Mouse (Mus musculus): ENCODE results near the gene Cacna1d. TPM values are rescaled to one million over a fixed set of nuclear protein-coding genes. Genes with fewer than 3 reads are reported as not detected.

Gene Cacna1d
- total and polyA plus RNA-seq, 3 experiments = not detected

DNA sequence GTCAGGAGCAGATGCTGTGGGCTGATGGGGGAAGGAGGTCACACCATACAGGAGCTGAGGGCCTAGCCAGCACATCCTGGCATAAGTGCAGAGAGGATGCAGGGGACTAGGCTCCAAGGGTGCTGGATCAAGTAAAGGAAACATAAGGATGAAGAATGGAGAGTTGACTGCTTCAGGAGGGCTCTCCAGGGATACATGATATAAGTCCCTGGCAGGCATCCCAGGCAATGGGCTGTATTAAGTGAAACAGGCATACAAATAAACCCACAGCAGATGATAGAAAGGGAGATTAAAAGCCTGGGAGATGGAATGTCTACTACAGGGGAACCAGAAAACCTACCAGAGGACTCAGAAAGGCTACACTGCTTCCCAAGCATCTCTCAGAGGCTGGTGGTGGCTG lies 62.5 kb downstream of the Cacna1d start:
- no peak overlapping the region for H3K27ac ChIP-seq (ENCODE audit: control insufficient read depth, low read depth, low read length)
- no peaks in the 10 kb centered on the region; a peak in 1 of 4 replicates for H3K36me3 ChIP-seq (ENCODE audit: control insufficient read depth in 1 of 2, insufficient read depth in 2 of 2, low read length in 2 of 2)
- DNase-seq (ENCODE audit: low read depth, low spot score) = no peak

DNA sequence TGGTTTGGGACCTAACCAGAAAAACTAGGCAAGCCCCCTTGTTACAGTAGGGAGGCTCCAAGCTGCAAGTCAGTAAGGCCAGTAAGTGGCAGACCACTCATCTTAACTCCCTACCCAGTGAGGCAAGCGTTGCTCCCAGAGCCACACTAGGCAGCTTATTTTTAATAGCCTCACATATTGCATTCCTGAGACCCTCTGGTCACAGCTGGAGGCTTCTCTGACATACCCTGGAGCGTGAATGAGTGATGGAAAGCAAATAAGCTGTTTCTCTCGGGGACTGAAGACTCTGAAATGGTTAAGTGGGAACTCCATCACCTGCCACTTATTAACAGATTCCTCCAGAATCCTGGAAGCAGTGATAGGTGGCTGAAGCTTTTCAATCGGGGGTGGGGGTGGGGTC lies 65.4 kb downstream of the Cacna1d start:
- Histone ChIP-seq H3K9me3 (replicated peaks; ENCODE audit: insufficient read depth, low read length) (no peaks in the 10 kb centered on the region), H3K79me2 (ENCODE audit: control insufficient read depth, insufficient read depth, low read length, poor library complexity) (no peaks in the 10 kb centered on the region), H3K9ac (ENCODE audit: control insufficient read depth, low read depth, low read length, poor library complexity, severe bottlenecking) (no peak overlapping the region), H3K4me1 (ENCODE audit: control insufficient read depth in 1 of 2, insufficient read depth in 2 of 2, low read length in 2 of 2) (peaks cover 0 to 5% of the 10 kb centered on the region in 2 experiments; a peak in 3 of 4 replicates), H3K27me3 (ENCODE audit: control insufficient read depth in 1 of 2, insufficient read depth in 2 of 2, low read length in 2 of 2) (no peaks in the 10 kb centered on the region), H3K36me3 (ENCODE audit: control insufficient read depth in 1 of 2, insufficient read depth in 2 of 2, low read length in 2 of 2) (no peaks in the 10 kb centered on the region; a peak in 1 of 4 replicates), H3K27ac (ENCODE audit: control insufficient read depth, low read depth, low read length) (no peak overlapping the region), H3K4me3 (ENCODE audit: control insufficient read depth in 1 of 2, insufficient read depth in 1 of 2, low read depth in 2 of 2, low read length in 2 of 2) (no peak overlapping the region)
- DNase-seq (ENCODE audit: low read depth, low spot score) = no peak
- TF ChIP-seq ZC3H11A (IDR thresholded peaks at IDR 0.05; ENCODE audit: low read depth, low read length) (no peak), CHD1 (IDR thresholded peaks at IDR 0.05; ENCODE audit: low read depth, low read length) (no peak), ZMIZ1 (IDR thresholded peaks at IDR 0.05; ENCODE audit: low read depth, low read length) (no peak), HCFC1 (IDR thresholded peaks at IDR 0.05; ENCODE audit: low read depth, low read length) (no peak), ELF1 (IDR thresholded peaks at IDR 0.05; ENCODE audit: low read depth, low read length) (no peak), EP300 (IDR thresholded peaks at IDR 0.05; ENCODE audit: low read depth in 1 of 2, low read length in 2 of 2) (no peak), CTCF (IDR thresholded peaks at IDR 0.05 in 2 of 3, conservative IDR thresholded peaks at IDR 0.05 in 1 of 3; ENCODE audit: control insufficient read depth in 1 of 3, insufficient read depth in 1 of 3, low read depth in 2 of 3, low read length in 3 of 3, poor library complexity in 1 of 3, severe bottlenecking in 1 of 3) (no peak), POLR2AphosphoS2 (IDR thresholded peaks at IDR 0.05; ENCODE audit: low read length) (no peak), MYC (IDR thresholded peaks at IDR 0.05; ENCODE audit: low read depth, low read length) (no peak), MYB (IDR thresholded peaks at IDR 0.05; ENCODE audit: low read depth, low read length) (no peak), USF1 (IDR thresholded peaks at IDR 0.05; ENCODE audit: low read depth, low read length) (no peak), JUND (IDR thresholded peaks at IDR 0.05; ENCODE audit: low read depth, low read length) (no peak), RAD21 (IDR thresholded peaks at IDR 0.05; ENCODE audit: low read depth, low read length) (no peak), KAT2A (conservative IDR thresholded peaks at IDR 0.05; ENCODE audit: low read depth, low read length) (no peak), POLR2A (IDR thresholded peaks at IDR 0.05; ENCODE audit: control insufficient read depth in 1 of 2, insufficient read depth in 1 of 2, low read depth in 1 of 2, low read length in 2 of 2, poor library complexity in 1 of 2) (no peak)

More for the DNA sequence above, 62.5 kb downstream of the Cacna1d start:
- Histone ChIP-seq H3K4me3 (ENCODE audit: control insufficient read depth in 1 of 2, insufficient read depth in 1 of 2, low read depth in 2 of 2, low read length in 2 of 2) (no peak overlapping the region), H3K79me2 (ENCODE audit: control insufficient read depth, insufficient read depth, low read length, poor library complexity) (no peaks in the 10 kb centered on the region), H3K27me3 (ENCODE audit: control insufficient read depth in 1 of 2, insufficient read depth in 2 of 2, low read length in 2 of 2) (no peaks in the 10 kb centered on the region), H3K4me1 (ENCODE audit: control insufficient read depth in 1 of 2, insufficient read depth in 2 of 2, low read length in 2 of 2) (peaks cover 0 to 5% of the 10 kb centered on the region in 2 experiments; a peak in 3 of 4 replicates), H3K9me3 (replicated peaks; ENCODE audit: insufficient read depth, low read length) (no peaks in the 10 kb centered on the region), H3K9ac (ENCODE audit: control insufficient read depth, low read depth, low read length, poor library complexity, severe bottlenecking) (no peak overlapping the region)
- TF ChIP-seq RCOR1 (IDR thresholded peaks at IDR 0.05; ENCODE audit: low read depth, low read length) (no peak), UBTF (IDR thresholded peaks at IDR 0.05; ENCODE audit: borderline replicate concordance, insufficient read depth, low read depth, low read length) (no peak), ELF1 (IDR thresholded peaks at IDR 0.05; ENCODE audit: low read depth, low read length) (no peak), POLR2AphosphoS5 (IDR thresholded peaks at IDR 0.05; ENCODE audit: borderline replicate concordance, low read depth, low read length) (no peak), GATA1 (IDR thresholded peaks at IDR 0.05; ENCODE audit: low read depth, low read length) (no peak), MYB (IDR thresholded peaks at IDR 0.05; ENCODE audit: low read depth, low read length) (no peak), SMC3 (IDR thresholded peaks at IDR 0.05; ENCODE audit: low read depth, low read length) (no peak), ZC3H11A (IDR thresholded peaks at IDR 0.05; ENCODE audit: low read depth, low read length) (no peak), MAZ (IDR thresholded peaks at IDR 0.05; ENCODE audit: low read depth, low read length) (no peak), MEF2A (IDR thresholded peaks at IDR 0.05; ENCODE audit: extremely low read depth, insufficient replicate concordance, low read depth, low read length, poor library complexity, severe bottlenecking) (no peak), USF1 (IDR thresholded peaks at IDR 0.05; ENCODE audit: low read depth, low read length) (no peak)

Measured in MEL (cell line).